Mouse (Mus musculus) midbrain, embryonic 12.5 days (tissue): Measurements from ENCODE around the gene Cstb. TPM values are rescaled to one million over a fixed set of nuclear protein-coding genes. Genes with fewer than 3 reads are reported as not detected.
A peak's percentile ranks its signal among the peaks of the same experiment; 100 is the strongest.

Source experiments
- ATAC-seq: fragments of 200-750 bp; cut with Nextera tagmentation; 2 replicates; pipeline ENCODE4 v1.8.0; 2017; ENCODE audit warnings: low read depth, moderate TSS enrichment, moderate library complexity; ENCODE audit not compliant: low FRiP score
- H3K27ac ChIP-seq: fragments of 300-500 bp; sonication (generic); replicated peaks from 2 replicates; pipeline ENCODE4 v1.5.1; 2016; ENCODE audit warnings: mild to moderate bottlenecking
- H3K27me3 ChIP-seq: fragments of 300-500 bp; sonication (generic); 2 replicates; pipeline ENCODE4 v1.6.1; 2016; ENCODE audit warnings: mild to moderate bottlenecking
- H3K36me3 ChIP-seq: fragments of 300-500 bp; sonication (generic); 2 replicates; pipeline ENCODE4 v1.6.1; 2016
- H3K4me1 ChIP-seq: fragments of 300-500 bp; sonication (generic); 2 replicates; pipeline ENCODE4 v1.6.1; 2016
- H3K4me2 ChIP-seq: fragments of 300-500 bp; sonication (generic); replicated peaks from 2 replicates; pipeline ENCODE4 v1.6.1; 2016; ENCODE audit warnings: mild to moderate bottlenecking, moderate library complexity
- H3K4me3 ChIP-seq: fragments of 300-500 bp; sonication (generic); 2 replicates; pipeline ENCODE4 v1.5.1; 2016; ENCODE audit warnings: mild to moderate bottlenecking
- H3K9ac ChIP-seq: fragments of 300-500 bp; sonication (generic); replicated peaks from 2 replicates; pipeline ENCODE4 v1.6.1; 2016; ENCODE audit warnings: mild to moderate bottlenecking, moderate library complexity
- H3K9me3 ChIP-seq: fragments of 300-500 bp; sonication (generic); 2 replicates; pipeline ENCODE4 v1.6.1; 2016; ENCODE audit warnings: mild to moderate bottlenecking
- WGBS: fragments of 180-500 bp; shearing (Covaris S2); methylation state at CpG from one replicate; pipeline ENCODE4 v1.1.7; 2016; 5-methylcytosine and 5-hydroxymethylcytosine counted together
- microRNA-seq: library from miRNA; unstranded; fragments of <30 nt; microRNA quantifications from one replicate; pipeline ENCODE4, GENCODE M21; 2017
- polyA plus RNA-seq: library from polyadenylated mRNA; unstranded; fragments of >200 nt; fragmentation: Nextera tagmentation; extraction: Ambion mirVana; gene quantifications from 2 replicates; pipeline ENCODE4 v1.2.1, GENCODE M21; 2016

The Cstb gene
- polyA plus RNA-seq, 1 experiment from 2014 or later: 112 TPM

GRCm38 (mm10) chr10:78464792-78465207, 39.3 kb downstream of the Cstb start, which contains the start of gene Pdxk:
Gene Pdxk (minus strand): TSS chr10:78464975.
- Histone ChIP-seq H3K9ac (peak within 1 kb of the TSS; percentile 68), H3K4me3 (peak within 1 kb of the TSS; percentile 68), H3K9me3 (no peaks in the 10 kb centered on the region), H3K27ac (no peak within 1 kb of the TSS), H3K36me3 (no peaks in the 10 kb centered on the region), H3K27me3 (peaks cover 28% of the 10 kb centered on the region), H3K4me1 (peaks cover 10% of the 10 kb centered on the region), H3K4me2 (peak within 1 kb of the TSS; percentile 99)
- WGBS: 0% methylated on average over 35 of the region's 35 CpGs
- ATAC-seq: peak; percentile 95

- ATAC-seq: no peak; the same call in 1 of the 2 replicates
- Histone ChIP-seq H3K4me2 (peak overlapping the region; percentile 99), H3K9ac (no peak overlapping the region), H3K9me3 (no peaks in the 10 kb centered on the region), H3K4me1 (peaks cover 10% of the 10 kb centered on the region), H3K36me3 (no peaks in the 10 kb centered on the region), H3K4me3 (no peak overlapping the region; the same call in 1 of the 2 replicates), H3K27ac (no peak overlapping the region), H3K27me3 (peaks cover 28% of the 10 kb centered on the region)
- WGBS: 81% methylated on average over 3 of the region's 3 CpGs
Measured at GRCm38 (mm10) chr10:78465472-78465871, 40.0 kb downstream of the Cstb start.

- Histone ChIP-seq H3K27ac (no peak overlapping the region), H3K36me3 (no peaks in the 10 kb centered on the region), H3K4me1 (peaks cover 15% of the 10 kb centered on the region), H3K4me2 (no peak overlapping the region), H3K9ac (no peak overlapping the region), H3K4me3 (no peak overlapping the region), H3K9me3 (no peaks in the 10 kb centered on the region), H3K27me3 (peaks cover 24% of the 10 kb centered on the region)
- 83% methylated on average over 9 of the region's 9 CpGs for WGBS
- no peak for ATAC-seq
Measured at GRCm38 (mm10) chr10:78466647-78467046, 41.2 kb downstream of the Cstb start.

- H3K4me2 ChIP-seq: no peak overlapping the region
- no peaks in the 10 kb centered on the region for H3K9me3 ChIP-seq
- H3K27me3 ChIP-seq: peaks cover 24% of the 10 kb centered on the region
- ATAC-seq: no peak
- no peak overlapping the region for H3K9ac ChIP-seq
- no peak overlapping the region for H3K27ac ChIP-seq
- H3K36me3 ChIP-seq: no peaks in the 10 kb centered on the region
- 50% methylated on average over 2 of the region's 2 CpGs for WGBS
- peaks cover 15% of the 10 kb centered on the region for H3K4me1 ChIP-seq
- H3K4me3 ChIP-seq: no peak overlapping the region
Measured at GRCm38 (mm10) chr10:78467761-78468310, 42.4 kb downstream of the Cstb start.

GRCm38 (mm10) chr10:78470582-78471313, 45.3 kb downstream of the Cstb start:
- ATAC-seq: no peak
- no peak overlapping the region for H3K27ac ChIP-seq
- WGBS: 43% methylated on average over 15 of the region's 15 CpGs
- H3K27me3 ChIP-seq: peaks cover 10% of the 10 kb centered on the region
- H3K9me3 ChIP-seq: no peaks in the 10 kb centered on the region
- peak overlapping the region; percentile 33 for H3K4me2 ChIP-seq
- peaks cover 5% of the 10 kb centered on the region; the same call in 1 of the 2 replicates for H3K4me1 ChIP-seq
- no peak overlapping the region for H3K9ac ChIP-seq
- no peaks in the 10 kb centered on the region for H3K36me3 ChIP-seq
- H3K4me3 ChIP-seq: no peak overlapping the region

GRCm38 (mm10) chr10:78472046-78472445, 46.6 kb downstream of the Cstb start:
- Histone ChIP-seq H3K4me2 (no peak overlapping the region), H3K4me1 (peaks cover 5% of the 10 kb centered on the region; the same call in 1 of the 2 replicates), H3K9me3 (no peaks in the 10 kb centered on the region), H3K36me3 (no peaks in the 10 kb centered on the region), H3K4me3 (no peak overlapping the region), H3K27me3 (peaks cover 10% of the 10 kb centered on the region), H3K9ac (no peak overlapping the region), H3K27ac (no peak overlapping the region)
- ATAC-seq: no peak
- 81% methylated on average over 3 of the region's 3 CpGs for WGBS

- peaks cover 5% of the 10 kb centered on the region; the same call in 1 of the 2 replicates for H3K4me1 ChIP-seq
- H3K4me3 ChIP-seq: no peak overlapping the region
- H3K36me3 ChIP-seq: no peaks in the 10 kb centered on the region
- no peak overlapping the region for H3K9ac ChIP-seq
- 64% methylated on average over 5 of the region's 5 CpGs for WGBS
- H3K27me3 ChIP-seq: peaks cover 3% of the 10 kb centered on the region; the same call in 1 of the 2 replicates
- ATAC-seq: no peak
- no peak overlapping the region for H3K4me2 ChIP-seq
- no peaks in the 10 kb centered on the region for H3K9me3 ChIP-seq
- H3K27ac ChIP-seq: no peak overlapping the region
Measured at GRCm38 (mm10) chr10:78473434-78473833, 48.0 kb downstream of the Cstb start.

- 70% methylated on average over 8 of the region's 8 CpGs for WGBS
- Histone ChIP-seq H3K4me3 (no peak overlapping the region), H3K36me3 (no peaks in the 10 kb centered on the region), H3K4me1 (peaks cover 5% of the 10 kb centered on the region; the same call in 1 of the 2 replicates), H3K9ac (no peak overlapping the region), H3K4me2 (no peak overlapping the region), H3K27ac (no peak overlapping the region), H3K9me3 (no peaks in the 10 kb centered on the region), H3K27me3 (no peaks in the 10 kb centered on the region; the same call in 1 of the 2 replicates)
- ATAC-seq: no peak
Measured at GRCm38 (mm10) chr10:78474759-78475158, 49.3 kb downstream of the Cstb start.

- peaks cover 6% of the 10 kb centered on the region for H3K4me1 ChIP-seq
- H3K27ac ChIP-seq: no peak overlapping the region
- 69% methylated on average over 4 of the region's 4 CpGs for WGBS
- peaks cover 6% of the 10 kb centered on the region; the same call in 1 of the 2 replicates for H3K27me3 ChIP-seq
- no peaks in the 10 kb centered on the region for H3K9me3 ChIP-seq
- H3K4me3 ChIP-seq: no peak overlapping the region
- H3K9ac ChIP-seq: no peak overlapping the region
- no peak for ATAC-seq
- H3K4me2 ChIP-seq: no peak overlapping the region
- no peaks in the 10 kb centered on the region for H3K36me3 ChIP-seq
Measured at GRCm38 (mm10) chr10:78476821-78477220, 51.4 kb downstream of the Cstb start.

Small RNA genes within 50 kb of the gene (microRNA-seq; reads per million reads assigned to microRNA genes)
- gene Mir6410: not detected
- 2.1 reads per million for gene Mir6907
- gene Mir6908: not detected

Other genes with a start within 250 kb of the Cstb start
- 22.5 and 25.5 TPM in 2 replicates for gene Pwp2, start 240.5 kb upstream of the Cstb start, polyA plus RNA-seq
- 21.7 and 26.2 TPM in 2 replicates for gene Trappc10, start 181.0 kb upstream of the Cstb start, polyA plus RNA-seq
- gene Agpat3, start 73.2 kb upstream of the Cstb start, polyA plus RNA-seq: 58.2 TPM in 2 replicates
- gene Rrp1, start 12.6 kb upstream of the Cstb start, polyA plus RNA-seq: 320 and 330 TPM in 2 replicates
- gene Pdxk, start 39.3 kb downstream of the Cstb start, polyA plus RNA-seq: 10.0 and 10.9 TPM in 2 replicates
- not detected in 2 replicates for gene Olfr1358, start 91.8 kb downstream of the Cstb start, polyA plus RNA-seq
- 37.5 and 43.6 TPM in 2 replicates for gene Ilvbl, start 148.7 kb downstream of the Cstb start, polyA plus RNA-seq
- gene Syde1, start 166.3 kb downstream of the Cstb start, polyA plus RNA-seq: 7.4 and 8.8 TPM in 2 replicates
- not detected in 2 replicates for gene Olfr1357, start 192.4 kb downstream of the Cstb start, polyA plus RNA-seq